Mouse (Mus musculus) adrenal gland, postnatal 14 days (tissue): ENCODE measurements around the gene Slc30a4. TPM values are rescaled to one million over a fixed set of nuclear protein-coding genes. Genes with fewer than 3 reads are reported as not detected.

Experiments used
- microRNA-seq, 2 experiments: library from miRNA; unstranded; fragments of <30 nt; microRNA quantifications; one replicate each; pipeline ENCODE4 v1.2.0; 2021
- total RNA-seq: library from RNA; stranded (reverse); gene quantifications from 2 replicates; pipeline ENCODE4 v1.2.3, GENCODE M21; 2021

Slc30a4 gene
- total RNA-seq, 1 experiment from 2014 or later, result 25.2 TPM

Small RNA genes lying within 50 kb of the gene (microRNA-seq; reads per million reads assigned to microRNA genes)
- 2.7 to 6.0 reads per million in 2 experiments for gene Mir147

Other genes with a start within 250 kb of the Slc30a4 start
- 0.30 and 1.3 TPM in 2 replicates for gene Gm14085, start 217.7 kb downstream of the Slc30a4 start, total RNA-seq
- gene Gatm, start 91.4 kb downstream of the Slc30a4 start, total RNA-seq, result 5.2 and 5.6 TPM in 2 replicates
- gene AA467197, start 65.7 kb downstream of the Slc30a4 start, total RNA-seq, result 0.48 and 0.83 TPM in 2 replicates
- 21.7 and 24.8 TPM in 2 replicates for gene Bloc1s6, start 35.8 kb upstream of the Slc30a4 start, total RNA-seq
- 62.9 and 74.3 TPM in 2 replicates for gene Sqor, start 62.6 kb upstream of the Slc30a4 start, total RNA-seq